Mouse (Mus musculus) fat pad, adult 2 months (tissue): ENCODE results near the gene Nudt3.

Source experiments
- DNase-seq: peaks from one replicate; pipeline ENCODE4 v3.0.0-alpha.2; 2011; ENCODE audit warnings: low read depth, low spot score; ENCODE audit errors: extremely low read depth

Gene Nudt3

GRCm38 (mm10) chr17:27571315-27571714, 52.0 kb downstream of the Nudt3 start:
- no peak for DNase-seq

- no peak for DNase-seq
Observed at GRCm38 (mm10) chr17:27568228-27568627, 55.1 kb downstream of the Nudt3 start.

GRCm38 (mm10) chr17:27565942-27566267, 57.4 kb downstream of the Nudt3 start:
- no peak for DNase-seq

- DNase-seq: no peak
Observed at GRCm38 (mm10) chr17:27565163-27565941, 57.9 kb downstream of the Nudt3 start, which contains the start of gene AI413582. Gene AI413582 (minus strand): TSS chr17:27565756.

GRCm38 (mm10) chr17:27564391-27565162, 58.7 kb downstream of the Nudt3 start:
- DNase-seq: no peak

DNA sequence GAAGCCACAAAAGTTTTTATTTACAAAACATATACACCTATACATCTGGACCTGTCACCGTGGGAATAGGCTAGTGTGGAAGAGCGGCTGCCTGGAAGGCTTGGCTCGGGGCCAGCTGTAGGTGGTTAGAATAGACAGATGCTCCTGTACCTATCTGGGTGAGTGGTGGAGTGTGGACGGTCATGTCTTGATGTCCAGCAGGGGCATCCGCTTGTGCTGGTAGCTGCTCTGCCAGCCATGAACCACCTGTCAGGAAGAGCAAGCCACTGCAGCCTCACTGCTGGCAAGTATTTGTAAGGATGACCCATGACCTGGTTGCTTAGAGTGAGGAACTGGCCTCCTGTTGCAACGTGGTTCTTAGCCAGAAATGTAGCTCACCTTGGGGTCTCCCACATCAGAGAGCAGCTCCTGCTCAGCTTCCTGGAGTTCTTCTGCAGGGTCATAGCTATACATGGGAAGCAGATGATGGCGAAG, 59.5 kb downstream of the Nudt3 start:
- DNase-seq: no peak

DNA sequence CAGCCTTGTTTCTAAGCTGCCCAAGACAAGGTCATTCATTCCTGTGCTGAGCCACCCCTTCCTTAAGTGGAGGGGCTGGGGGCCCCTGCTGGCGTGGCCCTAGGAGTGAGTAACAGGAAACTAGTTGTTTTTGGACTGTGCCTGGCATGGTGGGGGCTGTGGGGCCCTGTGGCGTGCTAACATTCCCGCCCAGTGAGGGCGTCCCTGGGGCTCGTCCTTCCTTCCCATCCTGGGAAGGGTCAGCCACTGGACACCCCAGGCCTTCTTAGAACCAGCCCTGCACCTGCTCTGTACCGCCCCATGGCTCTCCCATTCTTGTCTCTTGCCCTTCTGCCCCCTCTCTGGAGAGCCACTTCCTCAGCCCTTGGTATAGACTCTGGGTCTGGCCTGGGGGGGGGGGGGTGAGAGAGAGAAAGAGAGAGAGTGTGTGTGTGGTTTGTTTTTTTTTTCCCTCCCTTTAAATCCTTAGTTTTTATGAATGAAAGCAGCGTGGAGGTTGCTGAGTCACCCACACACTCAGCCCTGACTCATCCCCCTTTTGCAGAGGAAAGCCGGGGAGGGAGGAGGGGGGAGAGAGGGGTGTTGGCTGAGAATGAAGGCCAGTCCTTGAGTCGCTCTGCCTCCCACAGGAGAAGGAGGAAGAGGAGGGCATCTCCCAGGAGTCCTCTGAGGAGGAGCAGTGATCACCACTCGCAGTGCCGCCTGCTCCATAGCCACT, 61.3 kb downstream of the Nudt3 start:
- DNase-seq: no peak

DNA sequence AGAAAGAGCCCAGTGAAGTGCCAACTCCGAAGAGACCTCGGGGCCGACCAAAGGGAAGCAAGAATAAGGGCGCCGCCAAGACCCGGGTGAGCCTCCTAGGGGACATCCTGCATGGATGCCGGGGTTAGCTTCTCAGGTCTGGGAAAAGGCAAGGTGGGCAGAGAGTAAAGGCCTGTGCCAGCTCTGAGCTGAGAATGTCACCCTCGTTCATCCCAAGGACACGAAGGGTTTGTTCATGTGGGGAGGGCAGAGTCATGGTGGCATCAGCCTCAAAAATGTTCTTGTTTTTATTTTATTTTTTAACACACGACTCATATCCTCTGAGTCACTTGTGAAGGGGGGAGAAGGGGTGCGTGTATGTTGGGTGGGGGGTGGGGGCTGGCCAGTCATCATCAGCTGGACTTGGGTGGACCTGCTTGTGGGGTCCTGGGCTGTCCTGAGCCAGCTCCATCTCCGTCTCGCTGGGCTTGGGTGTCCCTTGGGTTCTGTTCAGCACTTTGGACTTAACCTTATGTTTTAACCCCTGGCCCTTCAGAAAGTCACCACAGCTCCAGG, 62.3 kb downstream of the Nudt3 start:
- DNase-seq: no peak

DNA sequence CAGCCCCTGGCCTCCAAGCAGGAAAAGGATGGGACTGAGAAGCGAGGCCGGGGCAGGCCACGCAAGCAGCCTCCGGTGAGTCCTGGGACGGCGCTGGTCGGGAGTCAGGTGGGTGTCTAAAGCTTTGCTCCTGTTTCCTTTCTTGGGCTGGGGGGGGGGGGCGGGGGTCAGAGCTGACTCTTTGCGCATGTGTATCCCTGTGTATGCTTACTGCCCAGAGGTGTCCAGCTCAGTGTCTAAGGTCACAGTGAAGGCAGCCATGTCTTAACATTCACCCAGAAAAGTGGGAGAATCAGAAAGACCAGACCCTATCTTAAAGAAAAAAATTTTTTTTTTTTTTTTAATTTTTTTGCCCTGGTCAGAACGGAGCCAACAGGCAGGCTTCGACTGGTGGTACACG, 63.7 kb downstream of the Nudt3 start:
- no peak for DNase-seq

DNA sequence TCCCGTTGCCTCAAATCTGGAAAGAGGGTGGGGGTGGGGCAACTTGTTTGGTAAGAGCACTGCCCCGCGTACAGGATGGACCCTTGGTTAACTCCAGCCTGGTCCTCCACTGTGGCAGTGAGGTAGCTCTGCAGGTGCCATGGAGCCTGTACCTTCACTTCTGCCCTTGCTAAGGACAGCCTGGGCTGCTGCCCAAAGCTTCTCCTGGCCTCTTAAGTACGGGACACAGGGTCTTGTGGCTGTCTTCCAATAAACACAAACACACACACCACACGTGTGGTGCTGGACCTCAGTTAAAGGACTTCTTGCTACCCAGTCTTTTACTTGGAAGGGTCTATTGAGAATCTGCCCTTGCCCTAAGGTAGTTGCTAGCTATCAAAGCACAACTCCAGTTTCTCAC, 64.5 kb downstream of the Nudt3 start:
- DNase-seq: no peak

- DNase-seq: no peak
Observed at GRCm38 (mm10) chr17:27557927-27558661, 65.2 kb downstream of the Nudt3 start.

- no peak for DNase-seq
Observed at GRCm38 (mm10) chr17:27557181-27557926, 65.9 kb downstream of the Nudt3 start.

DNA sequence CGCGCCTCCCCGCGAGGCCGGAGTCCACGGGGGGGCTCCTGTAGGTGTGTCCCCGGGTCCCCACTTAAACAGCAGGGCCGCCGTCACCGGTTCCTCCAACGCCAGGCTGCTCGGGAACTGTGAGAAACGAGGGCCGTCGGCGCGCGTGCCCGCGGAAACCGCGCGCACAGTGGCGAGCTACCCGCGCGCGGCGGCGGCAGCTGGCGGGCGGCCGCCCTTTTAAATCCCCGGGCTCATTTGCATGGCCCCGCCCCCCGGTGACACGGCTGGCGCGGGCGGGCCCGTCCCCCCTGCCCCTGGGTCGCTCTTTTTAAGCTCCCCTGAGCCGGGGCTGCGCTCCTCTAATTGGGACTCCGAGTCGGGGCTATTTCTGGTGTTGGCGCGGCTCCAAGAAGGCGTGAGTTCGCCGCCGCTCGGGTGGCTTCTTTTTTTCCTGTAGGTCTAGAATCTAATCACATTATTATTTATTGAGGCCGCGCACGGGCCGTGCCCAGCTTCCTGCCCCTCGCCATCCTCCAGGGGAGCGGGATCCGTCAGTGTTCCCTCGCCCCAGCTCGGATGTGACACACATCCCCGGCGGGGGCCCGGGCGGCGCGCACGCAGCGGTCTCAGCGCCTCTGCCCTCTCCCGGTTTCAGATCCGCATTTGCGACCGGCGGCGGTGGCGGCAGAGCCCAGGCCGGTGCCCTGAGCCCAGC, 66.8 kb downstream of the Nudt3 start, which contains the start of gene Hmga1:
TSS of gene Hmga1 (plus strand) at position 183 of the 697 bp plus-strand sequence.
- no peak for DNase-seq

GRCm38 (mm10) chr17:27555512-27556172, 67.7 kb downstream of the Nudt3 start:
- DNase-seq: peak; percentile 72

GRCm38 (mm10) chr17:27555075-27555511, 68.2 kb downstream of the Nudt3 start:
- DNase-seq: no peak

- DNase-seq: no peak
Observed at GRCm38 (mm10) chr17:27554062-27554960, 69.0 kb downstream of the Nudt3 start.
